Mouse (Mus musculus): ENCODE measurements around the gene Wfdc18. TPM values are rescaled to one million over a fixed set of nuclear protein-coding genes. Genes with fewer than 3 reads are reported as not detected.

Wfdc18 gene
- polyA plus RNA-seq, 1 experiment from 2014 or later: not detected

DNA sequence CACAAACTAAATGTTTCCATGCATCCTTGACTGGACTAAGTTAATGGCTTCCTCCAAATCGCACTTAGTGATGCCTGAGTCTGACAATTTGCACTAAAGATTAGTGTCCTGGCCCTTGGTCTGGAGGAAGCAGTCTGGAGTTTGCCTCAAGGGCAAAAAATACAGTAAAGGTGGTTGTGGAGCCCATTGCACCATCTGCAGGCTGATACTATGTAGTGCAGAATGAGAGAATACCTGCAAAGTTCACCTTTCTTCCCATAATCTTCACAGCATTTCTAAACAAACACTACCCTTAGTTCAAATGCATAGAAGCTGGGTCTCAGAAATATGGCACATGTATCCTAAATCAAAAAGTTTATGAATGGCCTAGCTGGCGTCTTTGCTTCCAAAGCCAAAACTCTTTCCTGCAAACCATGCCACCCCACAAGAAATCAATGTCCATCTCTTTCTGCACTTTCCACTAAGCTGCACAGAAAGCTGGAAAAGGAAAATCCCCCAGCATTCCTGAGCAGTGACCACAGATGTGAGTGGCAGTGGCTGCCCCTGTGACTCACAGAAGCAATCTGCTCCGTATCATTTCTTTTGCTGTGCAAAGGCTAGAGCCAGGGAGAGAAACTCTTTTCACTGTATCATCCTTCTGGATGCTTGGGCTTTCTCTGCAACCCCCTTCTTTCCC, 20.1 kb downstream of the Wfdc18 start:
- Histone ChIP-seq H3K27me3 (no peaks in the 10 kb centered on the region), H3K36me3 (no peaks in the 10 kb centered on the region), H3K27ac (replicated peaks) (no peak overlapping the region), H3K4me2 (no peak overlapping the region), H3K4me1 (replicated peaks) (no peaks in the 10 kb centered on the region), H3K9ac (no peak overlapping the region), H3K9me3 (no peaks in the 10 kb centered on the region), H3K4me3 (no peak overlapping the region)
- WGBS: 67% methylated on average over 3 of the region's 3 CpGs
- no peak for ATAC-seq (ENCODE audit: low FRiP score, low read depth)

DNA sequence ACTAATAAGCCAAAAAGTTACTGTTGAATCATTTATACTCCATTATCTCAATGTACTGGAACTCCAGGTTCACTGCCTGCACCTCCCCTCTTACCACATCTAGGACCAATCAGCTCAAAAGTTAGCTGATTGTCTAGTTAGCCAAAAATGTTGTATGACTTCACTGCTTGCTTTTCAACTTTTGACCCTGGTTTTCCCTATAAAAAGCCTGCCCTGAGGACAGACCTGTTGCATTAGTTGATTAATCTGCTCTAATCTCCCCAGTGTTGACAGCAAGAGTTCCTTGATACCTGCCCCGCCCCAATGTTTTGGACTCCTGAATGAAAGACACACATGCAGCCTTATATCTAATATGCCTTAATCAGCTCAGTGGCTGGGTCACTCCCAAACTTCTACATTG, 22.3 kb downstream of the Wfdc18 start:
- Histone ChIP-seq H3K9me3 (no peaks in the 10 kb centered on the region), H3K9ac (no peak overlapping the region), H3K27me3 (no peaks in the 10 kb centered on the region), H3K4me2 (no peak overlapping the region), H3K4me3 (no peak overlapping the region), H3K27ac (replicated peaks) (no peak overlapping the region), H3K4me1 (replicated peaks) (no peaks in the 10 kb centered on the region), H3K36me3 (no peaks in the 10 kb centered on the region)
- no peak for ATAC-seq (ENCODE audit: low FRiP score, low read depth)
- WGBS: 97% methylated on average over 1 of the region's 1 CpGs

- ATAC-seq (ENCODE audit: low FRiP score, low read depth): no peak
- H3K9me3 ChIP-seq: no peaks in the 10 kb centered on the region
- H3K27ac ChIP-seq (replicated peaks): no peak overlapping the region
- no peaks in the 10 kb centered on the region for H3K4me1 ChIP-seq (replicated peaks)
- H3K9ac ChIP-seq: no peak overlapping the region
- 80% methylated on average over 5 of the region's 5 CpGs for WGBS
- no peak overlapping the region for H3K4me3 ChIP-seq
- no peaks in the 10 kb centered on the region for H3K36me3 ChIP-seq
- H3K4me2 ChIP-seq: no peak overlapping the region
- H3K27me3 ChIP-seq: no peaks in the 10 kb centered on the region
Measured at GRCm38 (mm10) chr11:83733071-83733640, 24.3 kb downstream of the Wfdc18 start.

GRCm38 (mm10) chr11:83734215-83734614, 25.4 kb downstream of the Wfdc18 start:
- Histone ChIP-seq H3K9ac (no peak overlapping the region), H3K36me3 (no peaks in the 10 kb centered on the region), H3K4me2 (no peak overlapping the region), H3K9me3 (no peaks in the 10 kb centered on the region), H3K27me3 (no peaks in the 10 kb centered on the region), H3K4me3 (no peak overlapping the region), H3K4me1 (replicated peaks) (no peaks in the 10 kb centered on the region), H3K27ac (replicated peaks) (no peak overlapping the region)
- no peak for ATAC-seq (ENCODE audit: low FRiP score, low read depth)
- WGBS: 97% methylated on average over 1 of the region's 1 CpGs

GRCm38 (mm10) chr11:83735881-83736280, 27.1 kb downstream of the Wfdc18 start:
- ATAC-seq (ENCODE audit: low FRiP score, low read depth): no peak
- Histone ChIP-seq H3K36me3 (no peaks in the 10 kb centered on the region), H3K9me3 (no peaks in the 10 kb centered on the region), H3K4me3 (no peak overlapping the region), H3K4me1 (replicated peaks) (no peaks in the 10 kb centered on the region), H3K4me2 (no peak overlapping the region), H3K27ac (replicated peaks) (no peak overlapping the region), H3K27me3 (0 out of 2 replicates have a peak, but pooled peaks cover 4% of the 10 kb centered on the region), H3K9ac (no peak overlapping the region)
- 85% methylated on average over 2 of the region's 2 CpGs for WGBS

GRCm38 (mm10) chr11:83737109-83737558, 28.3 kb downstream of the Wfdc18 start:
- no peak overlapping the region for H3K9ac ChIP-seq
- H3K4me3 ChIP-seq: no peak overlapping the region
- H3K36me3 ChIP-seq: no peaks in the 10 kb centered on the region
- H3K4me2 ChIP-seq: no peak overlapping the region
- H3K27ac ChIP-seq (replicated peaks): no peak overlapping the region
- no peaks in the 10 kb centered on the region for H3K4me1 ChIP-seq (replicated peaks)
- no peaks in the 10 kb centered on the region for H3K9me3 ChIP-seq
- 85% methylated on average over 3 of the region's 3 CpGs for WGBS
- H3K27me3 ChIP-seq: 0 out of 2 replicates have a peak, but pooled peaks cover 6% of the 10 kb centered on the region
- ATAC-seq (ENCODE audit: low FRiP score, low read depth): no peak

DNA sequence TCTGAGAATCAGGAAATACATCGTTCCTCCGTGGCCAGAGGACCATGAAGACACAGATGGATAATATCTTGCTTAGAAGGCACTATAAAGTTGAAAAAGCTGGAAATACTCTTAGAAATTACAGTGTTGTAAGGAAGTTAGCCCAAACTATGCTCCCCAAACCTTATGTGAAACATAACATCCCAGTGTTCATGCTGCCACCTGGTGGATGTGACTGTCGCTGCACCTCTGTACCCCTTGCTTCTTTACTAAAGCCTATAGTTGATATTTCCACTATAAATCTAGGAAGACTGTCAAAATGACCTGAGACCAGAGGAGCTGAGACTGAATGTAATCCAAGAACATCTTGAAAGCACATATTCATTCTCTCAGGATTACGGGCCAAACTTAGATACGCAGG, 30.4 kb downstream of the Wfdc18 start:
- no peak overlapping the region for H3K9ac ChIP-seq
- WGBS: 29% methylated on average over 5 of the region's 5 CpGs
- no peak overlapping the region for H3K27ac ChIP-seq (replicated peaks)
- no peaks in the 10 kb centered on the region for H3K9me3 ChIP-seq
- no peaks in the 10 kb centered on the region for H3K4me1 ChIP-seq (replicated peaks)
- no peak for ATAC-seq (ENCODE audit: low FRiP score, low read depth)
- no peak overlapping the region for H3K4me3 ChIP-seq
- H3K36me3 ChIP-seq: no peaks in the 10 kb centered on the region
- H3K27me3 ChIP-seq: 0 out of 2 replicates have a peak, but pooled peaks cover 6% of the 10 kb centered on the region
- no peak overlapping the region for H3K4me2 ChIP-seq

DNA sequence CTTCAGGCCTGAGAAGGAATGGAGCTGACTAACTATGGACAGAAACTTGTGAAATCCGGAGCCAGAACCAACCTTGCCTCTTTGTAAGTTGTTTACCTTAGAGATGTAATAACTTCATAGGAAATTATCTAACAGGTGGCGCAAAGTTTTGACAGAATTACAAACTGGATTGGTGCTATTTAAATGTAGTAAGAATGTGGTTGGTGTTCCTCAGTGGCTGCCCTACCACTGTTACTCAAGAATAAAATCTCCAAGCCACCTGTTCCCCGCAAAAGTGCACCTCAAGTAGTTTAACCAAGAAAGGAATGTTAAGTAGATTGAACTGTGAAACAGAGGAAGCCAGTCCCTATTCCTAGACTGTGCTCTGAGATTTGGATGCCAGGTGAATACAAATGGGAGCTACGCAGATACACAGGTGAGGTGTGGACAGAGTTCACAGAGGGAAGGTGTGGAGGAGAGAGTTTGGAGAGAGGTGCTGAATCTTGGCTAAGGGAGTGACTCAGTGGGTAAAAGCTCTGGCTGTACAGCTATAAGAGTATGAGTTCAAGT, 31.7 kb downstream of the Wfdc18 start:
- Histone ChIP-seq H3K9ac (no peak overlapping the region), H3K27me3 (0 out of 2 replicates have a peak, but pooled peaks cover 6% of the 10 kb centered on the region), H3K4me2 (no peak overlapping the region), H3K27ac (replicated peaks) (no peak overlapping the region), H3K36me3 (no peaks in the 10 kb centered on the region), H3K4me1 (replicated peaks) (no peaks in the 10 kb centered on the region), H3K4me3 (no peak overlapping the region), H3K9me3 (no peaks in the 10 kb centered on the region)
- ATAC-seq (ENCODE audit: low FRiP score, low read depth): no peak
- WGBS: 86% methylated on average over 4 of the region's 4 CpGs

DNA sequence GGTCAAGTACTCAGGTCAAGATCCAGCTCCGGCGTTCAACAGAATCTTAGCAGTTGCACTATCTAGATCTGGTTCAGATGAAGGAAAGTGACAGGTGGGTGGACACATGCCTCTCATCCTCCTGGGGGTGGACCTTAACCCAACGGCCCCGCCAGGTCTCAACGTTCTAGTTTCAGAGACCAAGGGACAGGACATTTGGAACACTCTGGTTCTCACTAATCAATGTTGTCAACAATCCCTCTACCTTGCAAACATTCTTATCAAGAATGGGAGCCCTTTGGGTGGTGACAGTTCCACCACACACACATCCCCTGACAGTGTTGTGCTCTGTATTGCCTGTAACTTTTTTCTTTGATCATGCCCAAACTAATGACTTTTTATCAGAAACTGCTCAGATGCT, 33.0 kb downstream of the Wfdc18 start:
- H3K4me3 ChIP-seq: no peak overlapping the region
- no peak for ATAC-seq (ENCODE audit: low FRiP score, low read depth)
- H3K4me2 ChIP-seq: no peak overlapping the region
- no peaks in the 10 kb centered on the region for H3K36me3 ChIP-seq
- no peak overlapping the region for H3K9ac ChIP-seq
- no peaks in the 10 kb centered on the region for H3K4me1 ChIP-seq (replicated peaks)
- H3K27ac ChIP-seq (replicated peaks): no peak overlapping the region
- H3K27me3 ChIP-seq: peaks cover 10% of the 10 kb centered on the region; the same call in 1 of the 2 replicates
- H3K9me3 ChIP-seq: no peaks in the 10 kb centered on the region
- WGBS: 87% methylated on average over 5 of the region's 5 CpGs

DNA sequence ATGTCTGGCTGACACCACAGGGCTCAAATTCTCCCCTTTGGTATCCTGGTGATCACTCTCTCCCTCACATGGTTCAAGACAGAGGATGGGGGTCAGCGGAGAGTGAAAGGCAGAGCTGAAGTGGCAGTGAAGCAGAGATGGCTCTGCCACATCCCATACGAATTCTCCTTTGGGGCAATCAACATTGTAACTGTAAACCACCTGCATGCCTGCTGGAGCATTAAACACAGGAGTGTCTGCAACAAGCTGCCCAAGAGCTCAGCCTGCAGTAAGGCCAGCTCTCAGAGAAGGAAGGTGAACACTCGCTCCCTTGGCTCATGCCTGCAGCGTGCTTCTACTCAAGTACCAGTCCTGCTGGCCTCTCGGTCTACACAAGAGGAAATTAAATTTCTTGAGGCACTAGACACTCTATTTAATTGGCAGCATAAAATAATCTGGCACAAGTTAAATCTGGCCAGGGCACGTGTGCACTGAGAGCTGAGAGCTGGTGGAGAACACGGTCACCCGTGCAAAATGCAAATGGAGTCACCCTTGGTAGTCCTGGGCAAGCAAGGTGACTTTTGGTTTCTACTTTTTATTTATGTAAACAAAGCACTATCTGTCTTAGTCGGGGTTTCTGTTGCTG, 34.0 kb downstream of the Wfdc18 start:
- WGBS: 76% methylated on average over 9 of the region's 9 CpGs
- H3K4me3 ChIP-seq: no peak overlapping the region
- H3K9me3 ChIP-seq: no peaks in the 10 kb centered on the region

DNA sequence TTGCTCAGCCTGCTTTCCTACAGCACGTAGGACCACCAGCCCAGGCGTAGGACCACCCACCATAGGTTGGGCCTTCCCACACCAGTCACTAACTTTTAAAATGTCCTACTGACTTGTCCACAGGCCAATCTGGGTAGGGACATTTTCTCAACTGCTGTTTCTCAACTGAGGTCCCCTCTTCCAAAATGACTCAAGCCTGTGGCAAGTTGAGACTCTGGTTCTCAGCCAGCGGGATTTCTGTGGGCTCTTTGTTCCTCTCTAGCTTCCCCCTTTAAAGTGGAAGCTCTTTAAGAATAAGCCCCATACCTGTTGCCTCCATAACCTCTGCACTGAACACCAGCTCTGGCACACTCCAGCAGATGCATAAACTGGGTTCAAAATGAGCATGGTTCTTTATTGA, 34.7 kb downstream of the Wfdc18 start:
- Histone ChIP-seq H3K36me3 (no peaks in the 10 kb centered on the region), H3K9me3 (no peaks in the 10 kb centered on the region), H3K4me1 (replicated peaks) (no peaks in the 10 kb centered on the region), H3K27ac (replicated peaks) (no peak overlapping the region), H3K9ac (no peak overlapping the region), H3K4me3 (no peak overlapping the region), H3K4me2 (no peak overlapping the region), H3K27me3 (peaks cover 16% of the 10 kb centered on the region; the same call in 1 of the 2 replicates)
- 89% methylated on average over 3 of the region's 3 CpGs for WGBS
- ATAC-seq (ENCODE audit: low FRiP score, low read depth): no peak

More for the DNA sequence above, 34.0 kb downstream of the Wfdc18 start:
- H3K27ac ChIP-seq (replicated peaks): no peak overlapping the region
- no peak overlapping the region for H3K9ac ChIP-seq
- no peaks in the 10 kb centered on the region for H3K4me1 ChIP-seq (replicated peaks)
- H3K4me2 ChIP-seq: no peak overlapping the region
- peaks cover 10% of the 10 kb centered on the region; the same call in 1 of the 2 replicates for H3K27me3 ChIP-seq
- no peaks in the 10 kb centered on the region for H3K36me3 ChIP-seq
- ATAC-seq (ENCODE audit: low FRiP score, low read depth): no peak

GRCm38 (mm10) chr11:83746152-83746551, 37.3 kb downstream of the Wfdc18 start:
- 75% methylated on average over 4 of the region's 4 CpGs for WGBS
- no peak overlapping the region for H3K9ac ChIP-seq
- H3K4me2 ChIP-seq: no peak overlapping the region
- H3K9me3 ChIP-seq: no peaks in the 10 kb centered on the region
- ATAC-seq (ENCODE audit: low FRiP score, low read depth): no peak
- no peak overlapping the region for H3K27ac ChIP-seq (replicated peaks)
- H3K36me3 ChIP-seq: no peaks in the 10 kb centered on the region
- H3K27me3 ChIP-seq: peaks cover 15% of the 10 kb centered on the region; the same call in 1 of the 2 replicates
- no peaks in the 10 kb centered on the region for H3K4me1 ChIP-seq (replicated peaks)
- no peak overlapping the region for H3K4me3 ChIP-seq
